Mouse (Mus musculus) neural tube, embryonic 15.5 days (tissue): ENCODE data around the gene Bcat1. TPM values are rescaled to one million over a fixed set of nuclear protein-coding genes. Genes with fewer than 3 reads are reported as not detected.

Experiments
- ATAC-seq: fragments of 200-750 bp; cut with Nextera tagmentation; 2 replicates; pipeline ENCODE4 v1.8.0; 2017; ENCODE audit warnings: mild to moderate bottlenecking, moderate TSS enrichment, moderate library complexity; ENCODE audit not compliant: low FRiP score
- H3K27ac ChIP-seq: fragments of 300-500 bp; sonication (generic); replicated peaks from 2 replicates; pipeline ENCODE4 v1.5.1; 2015; ENCODE audit warnings: mild to moderate bottlenecking, inconsistent platforms
- H3K27me3 ChIP-seq: fragments of 300-500 bp; sonication (generic); replicated peaks from 2 replicates; pipeline ENCODE4 v1.6.1; 2015; ENCODE audit warnings: inconsistent platforms
- H3K36me3 ChIP-seq: fragments of 300-500 bp; sonication (generic); 2 replicates; pipeline ENCODE4 v1.6.1; 2015; ENCODE audit warnings: inconsistent platforms
- H3K4me1 ChIP-seq: fragments of 300-500 bp; sonication (generic); 2 replicates; pipeline ENCODE4 v1.6.1; 2015; ENCODE audit warnings: inconsistent platforms
- H3K4me2 ChIP-seq: fragments of 300-500 bp; sonication (generic); 2 replicates; pipeline ENCODE4 v1.6.1; 2015; ENCODE audit warnings: inconsistent platforms, mild to moderate bottlenecking, moderate library complexity
- H3K4me3 ChIP-seq: fragments of 300-500 bp; sonication (generic); replicated peaks from 2 replicates; pipeline ENCODE4 v1.5.1; 2015; ENCODE audit warnings: mild to moderate bottlenecking, inconsistent platforms
- H3K9ac ChIP-seq: fragments of 300-500 bp; sonication (generic); replicated peaks from 2 replicates; pipeline ENCODE4 v1.6.1; 2015; ENCODE audit warnings: mild to moderate bottlenecking, inconsistent platforms
- H3K9me3 ChIP-seq: fragments of 300-500 bp; sonication (generic); replicated peaks from 2 replicates; pipeline ENCODE4 v1.6.1; 2016; ENCODE audit warnings: inconsistent platforms
- WGBS: fragments of 180-500 bp; shearing (Covaris S2); methylation state at CpG from one replicate; pipeline ENCODE4 v1.1.7; 2015; ENCODE audit warnings: mixed read lengths; 5-methylcytosine and 5-hydroxymethylcytosine counted together
- polyA plus RNA-seq: library from polyadenylated mRNA; unstranded; fragments of >200 nt; fragmentation: Nextera tagmentation; extraction: Ambion mirVana; gene quantifications from 2 replicates; pipeline ENCODE4 v1.2.1, GENCODE M21; 2015

Gene Bcat1
- polyA plus RNA-seq, 1 experiment from 2014 or later = 116 TPM

DNA sequence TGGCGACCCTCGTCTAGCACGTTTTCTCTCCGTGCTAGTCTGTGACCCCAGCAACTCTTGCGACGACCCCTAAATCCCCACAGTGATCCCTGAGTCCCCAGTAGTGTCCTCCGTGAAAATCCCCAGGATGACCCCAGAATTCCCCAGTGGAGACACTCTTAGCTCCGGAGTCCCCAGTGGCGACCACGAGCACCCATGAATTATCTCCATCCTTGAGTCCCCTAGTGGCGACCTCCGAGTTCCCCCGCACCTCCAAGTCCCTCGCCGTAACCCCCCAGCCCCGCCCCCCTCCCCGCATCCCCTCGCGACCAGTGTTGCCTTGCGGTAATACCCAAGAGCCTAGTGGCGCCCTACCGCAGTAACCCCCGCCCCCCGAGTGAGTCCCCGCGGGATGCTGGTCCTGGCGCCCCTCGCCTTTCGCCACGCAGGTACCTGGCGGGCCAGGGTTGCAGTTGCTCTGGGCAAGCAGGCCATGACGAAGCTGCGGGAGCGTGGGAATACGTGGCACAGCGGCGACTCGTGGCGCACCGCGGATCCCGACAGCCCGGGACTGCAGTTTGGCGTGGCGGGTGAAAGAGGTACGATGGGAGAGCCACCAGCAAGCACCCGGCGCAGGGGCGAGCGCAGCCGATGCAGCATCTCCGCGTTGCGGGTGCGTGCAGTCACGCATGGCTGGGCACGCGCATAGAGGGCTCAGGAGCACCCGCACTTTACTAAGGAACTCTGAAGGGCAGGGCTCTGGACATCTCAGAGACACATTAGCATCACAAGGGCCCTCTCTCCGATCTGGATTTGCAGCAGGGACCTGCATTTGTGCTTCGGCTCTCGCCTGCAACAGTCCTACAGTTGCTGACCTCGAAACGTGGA is 27.6 kb downstream of the Bcat1 start:
- peak overlapping the region; percentile 86 for H3K27ac ChIP-seq
- H3K9ac ChIP-seq = peak overlapping the region; percentile 69
- WGBS = 9% methylated on average over 64 of the region's 64 CpGs
- peak overlapping the region; percentile 62 for H3K4me3 ChIP-seq
- peaks cover 33% of the 10 kb centered on the region for H3K4me1 ChIP-seq
- no peaks in the 10 kb centered on the region for H3K27me3 ChIP-seq
- peak; percentile 73 for ATAC-seq
- H3K9me3 ChIP-seq = no peaks in the 10 kb centered on the region
- H3K36me3 ChIP-seq = no peaks in the 10 kb centered on the region
- H3K4me2 ChIP-seq = peak overlapping the region; percentile 96

DNA sequence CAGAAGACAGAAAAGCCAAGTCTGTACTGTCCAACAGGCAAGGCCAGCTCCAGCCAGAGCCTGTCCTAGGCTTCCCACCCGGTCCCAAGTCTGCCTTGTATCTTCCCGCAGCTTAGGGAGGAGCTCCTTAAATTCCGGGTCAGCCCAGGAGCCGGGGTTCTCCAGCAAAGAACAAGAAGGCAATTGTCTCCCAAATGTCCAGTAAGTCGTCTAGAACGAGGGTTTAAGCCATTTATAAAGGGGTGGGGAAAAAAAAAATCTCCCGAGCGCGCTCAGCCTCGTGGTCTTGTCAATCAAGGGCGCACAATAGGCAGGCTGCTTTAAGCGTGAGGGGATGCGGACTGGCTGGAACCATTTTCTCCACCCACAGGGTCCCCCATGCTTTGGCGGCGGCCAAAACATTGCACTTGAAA is 28.5 kb downstream of the Bcat1 start:
- Histone ChIP-seq H3K4me1 (peaks cover 37% of the 10 kb centered on the region), H3K4me2 (peak overlapping the region; percentile 96), H3K27me3 (no peaks in the 10 kb centered on the region), H3K36me3 (no peaks in the 10 kb centered on the region), H3K27ac (peak overlapping the region; percentile 86), H3K4me3 (peak overlapping the region; percentile 62), H3K9me3 (no peaks in the 10 kb centered on the region), H3K9ac (peak overlapping the region; percentile 69)
- ATAC-seq = peak; percentile 67; the same call in 1 of the 2 replicates
- WGBS = 11% methylated on average over 15 of the region's 15 CpGs

GRCm38 (mm10) chr6:145046266-145046890 is 29.6 kb downstream of the Bcat1 start:
- Histone ChIP-seq H3K27ac (0 out of 2 replicates have a peak overlapping the region, but pooled peaks have one; percentile 86), H3K36me3 (no peaks in the 10 kb centered on the region), H3K4me3 (peak overlapping the region; percentile 62), H3K9me3 (no peaks in the 10 kb centered on the region), H3K27me3 (no peaks in the 10 kb centered on the region), H3K4me1 (peaks cover 48% of the 10 kb centered on the region), H3K4me2 (peak overlapping the region; percentile 96), H3K9ac (peak overlapping the region; percentile 69; the same call in 1 of the 2 replicates)
- WGBS = 59% methylated on average over 13 of the region's 13 CpGs
- no peak for ATAC-seq

GRCm38 (mm10) chr6:145044916-145045574 is 30.9 kb downstream of the Bcat1 start:
- H3K36me3 ChIP-seq = no peaks in the 10 kb centered on the region
- ATAC-seq = no peak
- H3K4me3 ChIP-seq = peak overlapping the region; percentile 20
- 0 out of 2 replicates have a peak overlapping the region, but pooled peaks have one; percentile 0 for H3K27ac ChIP-seq
- peaks cover 58% of the 10 kb centered on the region for H3K4me1 ChIP-seq
- 55% methylated on average over 20 of the region's 20 CpGs for WGBS
- no peaks in the 10 kb centered on the region for H3K27me3 ChIP-seq
- H3K4me2 ChIP-seq = peak overlapping the region; percentile 96
- H3K9ac ChIP-seq = peak overlapping the region; percentile 1; the same call in 1 of the 2 replicates
- H3K9me3 ChIP-seq = no peaks in the 10 kb centered on the region

DNA sequence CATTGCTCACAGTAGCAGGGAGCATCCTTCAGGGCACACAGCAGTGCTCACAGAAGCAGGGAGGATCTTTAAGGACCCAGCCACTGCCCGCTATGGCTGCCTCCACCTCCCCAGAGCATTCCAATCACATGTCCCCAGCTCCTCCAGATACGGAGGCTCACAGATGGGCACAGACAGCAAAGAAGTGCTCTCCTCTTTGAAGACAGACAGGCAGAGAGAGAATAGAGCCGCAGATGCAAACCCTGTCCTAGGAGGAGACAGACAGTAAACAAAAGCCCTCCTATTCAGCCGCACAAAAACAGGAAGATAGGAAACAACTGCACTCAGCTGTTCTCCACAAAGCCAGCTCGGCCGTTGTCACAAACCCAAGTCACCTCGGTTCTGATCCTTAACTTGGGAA is 35.3 kb downstream of the Bcat1 start:
- Histone ChIP-seq H3K4me3 (no peak overlapping the region), H3K27ac (no peak overlapping the region), H3K27me3 (no peaks in the 10 kb centered on the region), H3K4me2 (peak overlapping the region; percentile 17), H3K9me3 (no peaks in the 10 kb centered on the region), H3K4me1 (peaks cover 39% of the 10 kb centered on the region), H3K36me3 (peaks cover 12% of the 10 kb centered on the region; the same call in 1 of the 2 replicates), H3K9ac (no peak overlapping the region; the same call in 1 of the 2 replicates)
- 16% methylated on average over 7 of the region's 7 CpGs for WGBS
- ATAC-seq = no peak

DNA sequence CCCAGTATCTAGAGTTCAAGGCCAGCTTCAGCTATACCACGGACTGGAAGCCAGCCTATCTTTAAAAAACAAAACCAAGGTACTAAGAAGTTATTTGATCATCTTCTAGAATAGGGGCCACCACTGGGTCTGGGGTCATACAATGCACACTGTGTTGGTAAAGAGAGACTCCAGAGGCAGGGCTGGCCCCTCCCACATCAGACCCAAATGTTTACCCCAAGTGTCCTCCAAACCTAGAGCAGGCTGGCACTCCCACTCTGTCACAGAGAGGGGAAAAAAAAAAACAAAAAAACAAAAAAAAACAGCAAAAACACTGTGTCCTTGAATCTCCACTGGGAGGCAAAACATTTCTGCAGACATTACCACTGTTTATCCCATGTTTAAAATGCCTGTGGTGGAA is 38.4 kb downstream of the Bcat1 start:
- Histone ChIP-seq H3K27ac (no peak overlapping the region), H3K9ac (no peak overlapping the region), H3K36me3 (peaks cover 19% of the 10 kb centered on the region), H3K4me1 (peaks cover 22% of the 10 kb centered on the region), H3K9me3 (no peaks in the 10 kb centered on the region), H3K4me2 (no peak overlapping the region), H3K4me3 (no peak overlapping the region), H3K27me3 (no peaks in the 10 kb centered on the region)
- 89% methylated on average over 1 of the region's 1 CpGs for WGBS
- no peak for ATAC-seq

DNA sequence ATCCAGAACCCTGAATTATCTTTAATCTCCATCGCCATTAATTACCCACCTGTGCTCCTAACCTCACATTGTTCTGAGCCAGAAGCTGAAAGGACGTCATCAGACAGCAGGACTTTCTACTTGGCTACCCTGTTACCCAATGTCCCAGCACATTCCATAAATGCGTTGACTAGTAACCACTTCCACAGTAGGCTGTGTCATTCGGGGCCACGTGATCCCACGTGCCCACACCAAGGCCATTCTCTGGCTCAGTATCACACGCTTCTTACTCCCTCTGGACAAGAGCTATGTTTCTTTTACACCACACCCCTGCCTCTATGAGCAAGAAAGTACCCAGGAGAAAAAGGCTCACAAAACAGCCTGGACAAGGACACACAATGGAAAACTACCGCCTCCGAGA is 40.6 kb downstream of the Bcat1 start:
- H3K9ac ChIP-seq = no peak overlapping the region
- no peak for ATAC-seq
- no peaks in the 10 kb centered on the region for H3K27me3 ChIP-seq
- H3K4me1 ChIP-seq = peaks cover under 1% of the 10 kb centered on the region; the same call in 1 of the 2 replicates
- H3K4me3 ChIP-seq = no peak overlapping the region
- H3K27ac ChIP-seq = no peak overlapping the region
- no peaks in the 10 kb centered on the region for H3K9me3 ChIP-seq
- H3K36me3 ChIP-seq = peaks cover 36% of the 10 kb centered on the region
- 91% methylated on average over 9 of the region's 9 CpGs for WGBS
- H3K4me2 ChIP-seq = no peak overlapping the region

- Histone ChIP-seq H3K4me1 (no peaks in the 10 kb centered on the region), H3K36me3 (peaks cover 44% of the 10 kb centered on the region), H3K4me3 (no peak overlapping the region), H3K27ac (no peak overlapping the region), H3K4me2 (no peak overlapping the region), H3K27me3 (no peaks in the 10 kb centered on the region), H3K9ac (no peak overlapping the region), H3K9me3 (no peaks in the 10 kb centered on the region)
- ATAC-seq = no peak
- 90% methylated on average over 9 of the region's 9 CpGs for WGBS
Observed at GRCm38 (mm10) chr6:145030587-145030986, 45.4 kb downstream of the Bcat1 start.

- Histone ChIP-seq H3K4me2 (no peak overlapping the region), H3K4me3 (no peak overlapping the region), H3K36me3 (peaks cover 53% of the 10 kb centered on the region), H3K9me3 (no peaks in the 10 kb centered on the region), H3K27me3 (no peaks in the 10 kb centered on the region), H3K9ac (no peak overlapping the region), H3K27ac (no peak overlapping the region), H3K4me1 (no peaks in the 10 kb centered on the region)
- 23% methylated on average over 8 of the region's 8 CpGs for WGBS
- ATAC-seq = no peak
Observed at GRCm38 (mm10) chr6:145023990-145024389, 52.0 kb downstream of the Bcat1 start.

DNA sequence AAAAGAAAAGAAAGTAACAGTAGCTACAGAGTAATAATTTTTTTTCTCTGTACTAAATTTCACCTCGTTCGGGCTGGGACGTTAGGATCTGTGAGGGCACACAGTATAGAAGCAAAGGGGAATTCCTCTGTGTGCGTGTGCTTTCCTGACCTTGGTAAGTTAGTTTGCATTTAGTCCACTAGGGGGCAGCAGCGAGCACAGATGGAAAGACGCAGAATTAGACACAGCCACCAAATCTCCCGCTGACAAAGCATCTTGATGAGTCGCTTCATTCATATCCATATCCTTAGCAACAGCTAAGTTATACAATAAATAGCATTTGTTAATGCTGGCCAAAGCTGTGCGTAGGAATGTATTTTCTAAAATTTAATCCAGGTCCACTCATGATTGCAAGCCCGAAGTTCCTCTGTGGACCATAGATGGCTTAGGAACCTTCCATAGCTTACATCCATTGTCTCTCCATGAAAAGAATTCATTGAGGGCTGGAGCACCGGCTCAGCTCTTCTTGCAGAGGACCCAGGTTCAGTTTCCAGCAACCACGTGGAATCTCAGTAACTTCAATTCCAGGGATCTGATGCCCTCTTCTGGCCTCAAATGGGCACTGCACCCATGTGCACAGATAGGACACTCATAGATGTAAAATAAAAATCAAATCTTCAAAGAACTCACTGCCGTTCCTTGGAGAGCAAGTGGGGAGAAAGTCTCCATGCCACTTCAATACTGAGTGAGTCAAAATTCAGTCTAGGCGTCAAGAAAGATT is 52.8 kb downstream of the Bcat1 start:
- H3K27me3 ChIP-seq = no peaks in the 10 kb centered on the region
- H3K9me3 ChIP-seq = no peaks in the 10 kb centered on the region
- ATAC-seq = no peak
- H3K9ac ChIP-seq = no peak overlapping the region
- no peaks in the 10 kb centered on the region for H3K4me1 ChIP-seq
- 80% methylated on average over 14 of the region's 14 CpGs for WGBS
- peaks cover 55% of the 10 kb centered on the region for H3K36me3 ChIP-seq
- no peak overlapping the region for H3K4me2 ChIP-seq
- H3K27ac ChIP-seq = no peak overlapping the region
- H3K4me3 ChIP-seq = no peak overlapping the region

- Histone ChIP-seq H3K9ac (no peak overlapping the region), H3K27me3 (no peaks in the 10 kb centered on the region), H3K9me3 (no peaks in the 10 kb centered on the region), H3K27ac (no peak overlapping the region), H3K36me3 (peaks cover 63% of the 10 kb centered on the region), H3K4me2 (no peak overlapping the region), H3K4me1 (no peaks in the 10 kb centered on the region), H3K4me3 (no peak overlapping the region)
- ATAC-seq = no peak
- WGBS = 41% methylated on average over 5 of the region's 5 CpGs
Observed at GRCm38 (mm10) chr6:145022349-145022748, 53.6 kb downstream of the Bcat1 start.
